Mouse (Mus musculus) lung, adult 2 months (tissue): ENCODE data around the gene Gm20388.

Experiments
- CTCF ChIP-seq: fragments of 200-500 bp; IDR thresholded peaks from 2 replicates; pipeline ENCODE4 v1.5.1; 2011; ENCODE audit warnings: mild to moderate bottlenecking, low read length, control low read depth; ENCODE audit not compliant: insufficient read depth
- POLR2A ChIP-seq: fragments of 200-500 bp; IDR thresholded peaks from 2 replicates; pipeline ENCODE4 v1.6.1; 2011; ENCODE audit warnings: low read depth, mild to moderate bottlenecking, control low read depth, low read length, borderline replicate concordance; ENCODE audit errors: extremely low read depth

DNA sequence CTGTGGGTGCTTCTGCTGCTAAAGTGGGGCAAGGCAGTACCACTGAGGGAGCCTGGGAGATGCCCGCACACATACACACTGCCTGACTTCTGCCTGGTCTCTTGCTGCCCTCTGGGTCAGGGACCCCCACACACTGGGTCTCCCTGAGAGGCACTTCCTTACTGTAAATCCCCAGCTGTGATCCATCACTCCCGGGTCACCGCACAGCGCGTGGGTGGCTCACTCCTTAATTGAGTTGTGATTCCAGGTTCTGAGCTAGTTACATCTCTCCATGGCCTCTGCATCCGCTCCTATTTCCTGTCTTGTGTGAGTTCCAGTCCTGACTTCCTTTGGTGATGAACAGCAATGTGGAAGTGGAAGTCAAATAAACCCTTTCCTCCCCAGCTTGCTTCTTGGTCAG lies 3420.1 kb downstream of the Gm20388 start:
- TF ChIP-seq CTCF (no peak), POLR2A (no peak)
